Mouse (Mus musculus): ENCODE measurements around the gene Asap2.

GRCm38 (mm10) chr12:21229076-21229918 lies 239.0 kb downstream of the Asap2 start:
- TF ChIP-seq CTCF (IDR thresholded peaks at IDR 0.05; ENCODE audit: insufficient read depth, low read length): no peak
- no peak for TF ChIP-seq POLR2A (IDR thresholded peaks at IDR 0.05; ENCODE audit: borderline replicate concordance, extremely low read depth, low read depth, low read length)

Data from lung, adult 2 months (tissue).